Mouse (Mus musculus): ENCODE results near the gene Cela1. TPM values are rescaled to one million over a fixed set of nuclear protein-coding genes. Genes with fewer than 3 reads are reported as not detected.

Gene Cela1
- total RNA-seq (2022) = under 1 TPM in 1 of 4 experiments, not detected in 3; 0.35 TPM

DNA sequence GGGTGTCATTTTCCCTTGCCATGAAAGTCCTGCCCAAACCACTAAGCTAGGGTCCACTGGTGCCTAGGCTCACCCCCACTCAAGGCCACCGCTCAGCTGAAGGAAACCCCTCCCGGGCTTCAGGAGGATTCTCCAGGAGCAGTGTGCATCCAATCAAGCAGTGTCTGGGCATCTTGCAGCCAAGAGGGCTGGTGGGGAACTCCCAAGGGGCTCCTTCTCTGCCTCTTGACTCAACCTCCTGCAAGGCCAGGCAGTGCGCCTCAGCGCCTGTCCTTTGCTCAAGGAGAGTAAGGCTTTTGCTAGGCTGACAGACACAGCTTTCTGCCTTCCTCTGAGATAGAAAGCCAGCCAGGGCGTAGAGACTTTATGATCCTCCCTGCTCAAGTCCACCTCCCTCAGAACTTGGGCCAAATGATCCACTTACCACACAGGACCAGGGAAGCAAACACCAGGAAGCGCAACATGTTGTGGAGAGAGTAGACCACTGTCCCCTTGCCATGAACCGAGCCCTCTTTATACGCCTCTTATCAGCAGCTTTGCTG is at the start of gene Cela1:
Gene Cela1 (minus strand): TSS at position 492 of the 542 bp plus-strand sequence.
- no peak for DNase-seq (ENCODE audit: low spot score in 2 of 2)

DNA sequence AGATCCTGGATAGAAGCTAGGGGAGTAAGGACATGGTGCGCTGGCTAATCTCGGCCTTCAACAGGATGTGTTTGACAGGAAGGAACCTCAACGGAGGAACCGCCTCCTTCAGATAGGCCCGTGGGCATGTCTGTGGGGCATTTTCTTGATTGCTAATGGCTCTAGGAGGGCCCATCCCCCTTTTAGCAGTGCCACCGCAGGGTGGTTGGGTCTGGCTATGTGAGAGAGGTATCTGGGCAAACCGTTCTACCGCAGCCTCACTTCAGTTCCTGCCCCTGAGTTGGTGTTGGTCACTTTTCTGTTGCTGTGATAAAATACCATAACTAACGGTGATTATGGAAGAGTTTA is 48.2 kb upstream of the Cela1 start:
- DNase-seq (ENCODE audit: low spot score in 2 of 2) = no peak

DNA sequence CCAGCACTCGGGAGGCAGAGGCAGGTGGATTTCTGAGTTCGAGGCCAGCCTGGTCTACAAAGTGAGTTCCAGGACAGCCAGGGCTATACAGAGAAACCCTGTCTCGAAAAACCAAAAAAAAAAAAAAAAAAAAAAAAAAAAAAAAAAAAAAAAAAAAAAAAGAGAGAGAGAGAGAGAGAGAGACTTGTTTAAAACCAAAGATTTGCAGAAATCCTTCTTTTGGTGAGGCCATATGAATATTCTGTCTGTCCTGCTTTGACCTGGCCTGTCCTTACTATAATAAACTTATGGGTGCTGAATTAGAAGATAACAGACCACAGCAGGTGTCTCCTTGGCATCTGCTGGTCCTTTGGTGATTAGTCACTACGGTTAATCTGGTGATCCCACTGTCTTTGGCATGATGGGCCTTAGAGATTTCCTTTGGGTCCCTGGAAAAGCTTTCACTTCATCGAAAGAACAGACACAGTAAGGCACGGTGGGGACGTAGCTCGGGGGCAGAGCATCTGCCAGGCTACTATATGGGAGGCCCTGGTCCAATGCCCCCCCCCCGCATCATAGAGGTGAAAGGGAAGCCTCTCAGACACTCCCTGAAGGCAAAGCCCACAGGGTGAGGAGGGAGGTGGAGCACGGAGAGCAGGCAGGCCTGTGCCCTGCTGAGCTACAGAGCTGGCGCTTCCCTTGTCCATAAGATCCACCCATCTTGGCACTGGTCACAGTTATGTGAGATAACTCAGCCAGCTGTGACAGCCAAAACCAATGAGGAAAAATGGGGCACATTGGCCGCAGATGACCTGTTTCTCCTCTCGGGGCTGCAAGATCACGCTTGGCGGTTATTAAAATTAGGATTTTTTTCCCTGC is 47.6 kb upstream of the Cela1 start:
- DNase-seq (ENCODE audit: low spot score in 2 of 2) = no peak

DNA sequence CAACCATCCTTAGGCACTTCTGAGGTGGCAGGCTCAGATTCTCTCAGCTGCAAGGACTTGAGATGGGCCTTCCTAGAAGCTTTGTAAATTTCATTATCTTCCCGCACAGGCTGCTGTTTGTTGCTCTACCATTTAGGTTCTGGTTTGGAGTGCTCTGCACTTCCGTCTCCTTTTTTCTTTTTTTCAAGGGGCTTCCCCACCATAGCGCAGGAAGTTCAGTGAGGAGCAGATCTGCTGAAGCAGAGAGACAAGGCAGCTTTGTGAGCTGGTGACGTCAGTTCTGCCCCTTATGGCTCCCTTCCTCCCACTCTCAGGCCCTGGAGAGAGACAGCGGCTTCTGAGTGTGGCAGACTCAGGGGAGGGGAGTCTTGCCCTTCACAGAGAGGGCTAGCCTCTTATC is 44.9 kb upstream of the Cela1 start:
- no peak for DNase-seq (ENCODE audit: low spot score in 2 of 2)

DNA sequence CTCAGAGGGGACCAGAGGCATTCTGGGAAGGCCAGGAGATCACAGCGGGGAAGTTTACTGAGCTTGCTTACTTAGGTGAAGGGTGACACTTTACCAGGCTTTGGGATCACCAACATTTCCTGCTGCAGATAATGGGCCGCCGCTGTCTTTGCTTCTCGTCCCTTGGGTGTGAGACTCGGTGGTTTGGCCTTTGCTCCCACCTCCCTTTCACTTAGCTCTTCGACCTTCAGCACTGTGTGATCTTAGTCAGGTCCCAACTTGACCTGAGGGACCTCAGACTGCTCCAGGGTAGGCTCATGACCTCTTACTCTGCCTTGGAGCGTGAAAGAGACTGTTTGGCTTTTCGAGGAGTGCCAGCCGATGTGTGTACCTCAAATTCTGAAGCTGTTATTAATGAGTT is 43.4 kb upstream of the Cela1 start:
- no peak for DNase-seq (ENCODE audit: low spot score in 2 of 2)

DNA sequence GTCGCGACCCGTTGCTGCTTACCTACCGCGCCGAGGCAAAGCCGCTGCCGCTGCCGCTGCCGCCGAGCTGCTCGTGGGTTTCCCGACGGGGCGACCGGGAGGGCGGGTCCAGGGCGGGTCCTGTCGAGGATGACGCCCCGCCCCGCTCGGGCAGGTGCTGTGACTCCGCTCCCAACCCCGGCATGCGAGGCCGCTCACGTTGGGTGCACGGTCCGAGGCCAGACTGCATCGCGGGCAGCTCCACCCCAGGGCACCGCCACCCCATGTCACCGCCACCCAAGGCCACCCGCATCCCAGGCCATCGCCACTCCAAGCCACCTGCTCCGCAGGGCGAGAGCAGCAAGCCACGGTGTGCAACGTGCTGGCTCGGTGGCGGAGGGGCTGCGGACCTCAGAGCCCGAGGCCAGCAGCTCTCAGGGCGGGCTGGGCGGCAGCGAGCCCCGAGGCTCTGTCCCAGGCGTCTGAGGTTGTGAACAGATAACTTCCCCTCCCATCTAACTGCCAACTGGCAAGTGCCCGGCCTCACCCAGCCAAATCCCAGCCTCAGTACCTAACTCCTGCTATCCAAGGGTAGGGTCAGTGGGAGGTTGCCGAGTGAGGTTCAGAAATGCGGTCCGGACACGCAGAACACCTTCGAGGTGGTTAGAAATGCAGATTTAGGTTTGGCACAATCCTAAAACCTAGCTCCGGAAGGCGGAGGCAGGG is 41.7 kb upstream of the Cela1 start, which contains the start of gene Galnt6:
Gene Galnt6 (minus strand): TSS at position 96 of the 705 bp plus-strand sequence.
- no peak for DNase-seq (ENCODE audit: low spot score in 2 of 2)

DNA sequence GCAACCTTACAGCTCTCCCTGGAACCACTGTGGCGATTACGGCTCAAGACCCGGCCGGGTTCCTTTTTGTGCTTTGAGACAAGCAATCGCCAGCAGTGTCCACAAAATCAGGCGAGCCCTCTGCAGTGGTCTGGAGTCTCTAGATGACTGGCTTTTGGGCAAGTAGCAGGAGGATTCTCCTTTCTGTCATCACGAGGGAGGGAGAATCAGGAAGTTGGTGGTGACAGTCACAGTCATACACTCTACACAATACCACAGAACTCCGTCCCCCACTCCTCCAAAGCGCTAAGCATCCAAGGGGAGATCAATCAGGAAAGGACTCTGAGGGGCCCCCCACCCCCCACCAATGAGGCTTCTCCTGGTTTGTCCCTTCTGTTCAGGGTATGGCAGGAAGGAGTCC is 40.9 kb upstream of the Cela1 start:
- no peak for DNase-seq (ENCODE audit: low spot score in 2 of 2)

DNA sequence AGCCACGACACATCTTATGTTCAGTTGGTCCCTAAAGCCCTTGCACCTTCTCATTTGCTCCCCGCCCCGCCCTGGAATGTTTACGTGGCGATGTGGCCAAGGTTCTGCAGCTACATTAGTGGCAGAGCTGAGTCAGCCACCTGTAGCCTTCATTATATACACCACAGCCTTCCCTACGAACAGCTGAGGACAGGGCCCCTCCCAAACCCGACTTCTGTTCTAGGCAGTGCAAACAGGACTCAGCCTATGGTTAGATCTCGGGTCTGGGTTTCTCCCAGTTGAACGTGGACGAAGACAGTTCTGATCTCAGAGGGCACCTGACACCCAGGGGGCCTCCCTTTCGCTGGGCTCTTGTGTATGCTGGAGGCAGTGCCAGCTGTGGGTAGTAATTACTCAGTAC is 40.1 kb upstream of the Cela1 start:
- DNase-seq (ENCODE audit: low spot score in 2 of 2) = no peak

DNA sequence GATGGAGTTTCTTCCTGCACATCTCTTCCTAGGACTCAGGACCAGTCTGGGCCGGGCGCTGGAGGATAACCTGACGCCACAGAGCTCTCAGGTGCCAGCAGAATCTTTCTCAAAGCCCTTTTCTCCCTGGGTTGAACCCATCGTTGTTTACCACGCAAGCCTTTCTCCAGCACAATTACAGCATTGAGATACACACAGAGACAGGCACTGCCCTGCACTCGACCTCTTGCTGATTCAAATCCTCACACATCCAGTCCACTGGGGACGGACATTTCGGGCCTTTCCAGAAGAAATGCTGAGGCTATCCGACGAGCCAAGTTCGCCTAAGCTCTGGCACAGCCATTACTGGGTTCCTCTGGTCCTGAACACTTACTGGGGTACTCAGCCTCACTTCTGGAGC is 39.0 kb upstream of the Cela1 start:
- DNase-seq (ENCODE audit: low spot score in 2 of 2) = no peak

DNA sequence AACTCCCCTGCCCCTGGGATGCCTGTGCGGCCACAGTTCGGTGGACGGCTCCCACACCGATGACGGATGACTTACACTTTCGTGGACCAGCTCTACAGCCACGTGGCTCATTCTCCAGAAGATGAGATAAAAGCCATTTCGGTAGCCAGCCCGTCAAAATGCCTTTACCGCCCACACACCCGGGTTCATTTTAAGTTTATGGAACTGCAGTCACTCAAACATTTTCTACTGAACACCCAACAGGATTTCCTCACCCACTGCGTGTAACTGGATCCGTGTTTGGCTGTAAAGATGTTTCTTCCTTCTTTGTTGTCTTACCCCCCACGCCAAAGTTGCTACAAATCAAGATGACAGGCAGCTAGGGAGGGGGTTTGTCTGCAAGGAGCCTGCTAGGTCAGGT is 35.8 kb upstream of the Cela1 start:
- no peak for DNase-seq (ENCODE audit: low spot score in 2 of 2)

DNA sequence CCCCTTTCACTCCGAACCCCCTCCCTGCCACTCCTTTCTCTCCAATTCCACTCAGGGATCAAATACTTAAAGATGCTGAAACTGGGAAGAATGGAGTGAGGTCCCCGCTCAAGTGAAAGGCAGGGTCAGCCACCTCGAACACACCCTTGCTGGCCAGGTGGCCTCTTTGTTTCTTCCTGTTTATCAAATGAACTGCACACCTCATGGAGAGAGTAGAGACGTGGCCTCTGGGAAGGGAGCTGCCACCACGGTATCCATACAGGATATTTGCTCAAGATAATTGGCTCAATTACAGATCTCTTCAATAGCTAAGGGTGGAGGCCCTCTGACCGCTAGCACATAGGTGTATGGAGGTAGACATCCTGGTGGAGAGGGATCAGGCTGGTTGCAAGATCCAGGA is 34.8 kb upstream of the Cela1 start:
- no peak for DNase-seq (ENCODE audit: low spot score in 2 of 2)

DNA sequence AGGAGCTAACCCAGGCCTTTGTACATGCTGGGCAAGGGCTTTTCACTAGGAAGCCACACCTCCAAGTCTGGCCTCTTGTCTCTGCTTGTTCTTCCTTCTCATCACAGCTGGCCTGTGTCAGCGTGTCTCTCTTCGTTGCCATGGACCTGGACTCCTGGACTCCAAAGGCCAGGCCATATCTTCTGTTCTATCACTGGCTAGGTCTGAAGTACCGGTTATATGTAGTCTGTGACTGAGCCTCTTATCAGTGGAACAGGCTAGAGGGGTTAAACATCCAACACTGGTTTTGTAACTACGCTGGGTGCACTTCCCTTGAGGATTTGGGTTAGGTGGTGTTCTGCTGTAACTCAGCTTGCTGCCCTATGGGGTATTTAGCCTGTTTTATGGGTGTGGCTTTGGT is 34.3 kb upstream of the Cela1 start:
- no peak for DNase-seq (ENCODE audit: low spot score in 2 of 2)

DNA sequence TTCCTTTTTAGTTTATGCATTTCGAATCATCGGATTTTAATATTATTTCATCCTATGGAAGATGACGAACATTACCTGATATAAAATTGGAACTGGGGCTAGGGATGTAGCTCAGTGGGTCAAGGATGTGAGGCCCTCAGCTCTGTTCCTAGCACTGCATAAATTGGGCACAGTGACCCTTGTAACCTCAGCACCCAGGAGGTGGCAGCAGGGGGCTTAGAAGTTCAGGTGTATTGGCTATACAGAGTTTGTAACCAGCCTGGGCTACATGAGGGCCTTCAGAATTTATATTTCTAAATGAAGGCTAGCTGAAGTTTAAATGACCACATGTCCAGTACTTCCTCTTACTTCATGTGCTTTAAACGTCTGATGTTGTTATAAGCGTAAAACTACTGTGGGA is 33.7 kb upstream of the Cela1 start:
- no peak for DNase-seq (ENCODE audit: low spot score in 2 of 2)

DNA sequence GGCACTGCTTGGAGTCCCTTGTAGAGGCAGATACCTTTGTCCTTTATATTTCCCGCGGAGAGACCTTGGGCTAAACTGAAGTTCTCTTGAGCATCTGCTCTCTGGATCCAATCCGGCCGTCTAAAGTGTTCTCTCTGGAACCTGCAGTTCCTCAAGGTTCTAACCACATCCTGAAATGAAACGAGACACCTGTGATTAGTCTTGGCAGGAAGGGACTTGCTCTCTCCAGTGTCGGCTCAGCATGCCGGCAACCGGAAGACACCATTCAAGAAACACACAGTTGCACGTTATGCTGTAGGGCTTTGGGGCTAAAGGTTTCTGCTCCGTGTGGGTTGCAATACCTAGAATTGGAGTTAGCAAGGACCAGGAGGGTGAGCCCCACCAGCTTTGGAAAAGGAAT is 32.3 kb upstream of the Cela1 start:
- DNase-seq (ENCODE audit: low spot score in 2 of 2) = no peak

DNA sequence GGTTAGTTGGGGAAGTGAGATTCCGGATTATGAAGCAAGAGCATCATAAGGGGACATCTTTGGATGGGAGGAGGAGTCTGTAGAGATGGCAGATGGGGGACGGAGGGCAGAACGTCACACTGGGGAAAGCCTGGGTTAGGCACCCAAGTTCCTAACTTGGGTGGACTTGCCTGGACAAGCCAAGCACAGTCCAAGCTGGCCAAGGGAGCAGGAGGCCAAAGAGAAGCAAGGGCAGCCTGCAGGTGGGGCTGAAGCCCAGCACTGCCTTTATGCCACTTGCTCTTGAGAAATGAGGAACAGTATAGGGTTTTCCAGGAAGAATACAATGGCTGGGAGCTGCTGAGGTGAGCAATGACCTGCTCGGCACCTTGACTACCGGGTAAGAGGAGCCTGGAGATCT is 31.5 kb upstream of the Cela1 start:
- DNase-seq (ENCODE audit: low spot score in 2 of 2) = no peak

DNA sequence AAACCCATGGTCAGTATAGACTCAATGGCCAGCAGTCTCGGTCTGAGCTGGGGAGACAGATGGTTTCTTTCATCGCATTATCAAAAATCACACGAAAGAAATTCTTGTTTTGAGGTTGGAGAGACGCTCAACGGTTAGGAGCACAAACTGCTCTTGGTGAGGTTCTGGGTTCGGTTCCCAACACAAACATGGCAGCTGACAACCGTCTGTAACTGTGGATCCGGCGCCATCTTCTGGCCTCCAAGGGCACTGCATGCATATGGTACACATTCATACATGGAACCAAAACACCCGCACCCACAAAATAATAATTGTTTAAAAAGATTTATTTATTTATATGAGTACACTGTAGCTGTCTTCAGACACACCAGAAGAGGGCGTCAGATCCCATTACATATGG is 30.9 kb upstream of the Cela1 start:
- no peak for DNase-seq (ENCODE audit: low spot score in 2 of 2)

DNA sequence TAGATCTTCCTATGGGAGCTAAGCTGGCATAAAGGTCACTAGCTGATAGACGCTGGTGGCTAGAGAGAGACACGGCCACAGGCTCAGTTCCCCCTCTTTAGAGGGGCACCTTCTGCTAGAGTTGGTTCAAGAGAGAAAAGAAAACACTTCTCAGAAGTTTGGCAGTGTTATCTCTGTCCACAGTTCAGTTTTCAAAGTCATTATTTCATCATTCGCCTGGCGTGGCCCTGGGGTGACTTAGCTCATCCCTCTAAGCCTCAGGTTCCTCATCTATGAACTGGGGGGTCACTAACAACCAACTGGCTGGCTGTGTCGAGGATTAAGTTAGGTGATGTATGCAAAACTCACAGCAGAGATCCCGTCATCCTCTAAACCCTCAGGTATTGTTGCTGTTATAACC is 30.2 kb upstream of the Cela1 start:
- no peak for DNase-seq (ENCODE audit: low spot score in 2 of 2)

DNA sequence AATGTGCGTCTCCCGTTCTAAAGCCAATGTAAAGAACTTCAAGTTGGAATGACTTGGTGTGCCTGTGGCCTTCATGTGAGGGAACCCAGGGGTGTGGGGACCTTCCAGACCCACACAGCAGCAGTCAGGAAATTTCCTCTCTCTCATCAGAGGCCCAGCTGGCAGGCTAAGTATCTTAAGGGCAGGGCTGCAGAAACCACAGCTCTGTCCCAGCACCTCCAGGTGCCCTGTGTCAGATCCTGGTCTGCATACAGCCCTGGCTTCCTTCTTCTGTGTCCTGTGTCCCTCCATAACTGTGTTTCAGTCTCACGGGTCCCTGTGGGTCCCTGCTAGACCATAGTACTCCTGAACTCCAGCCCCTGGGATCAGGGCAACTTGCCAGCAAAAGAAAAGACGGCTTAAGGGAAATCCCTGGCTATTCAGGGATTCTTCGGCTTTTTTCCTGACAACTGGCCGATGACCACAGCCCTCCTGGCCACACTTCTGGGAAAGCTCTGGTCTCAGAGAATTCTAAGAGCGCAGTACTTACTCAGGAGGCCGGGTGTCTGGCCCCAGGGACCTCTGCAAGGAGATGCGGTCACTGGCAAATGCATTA is 27.8 kb upstream of the Cela1 start:
- DNase-seq (ENCODE audit: low spot score in 2 of 2) = no peak

DNA sequence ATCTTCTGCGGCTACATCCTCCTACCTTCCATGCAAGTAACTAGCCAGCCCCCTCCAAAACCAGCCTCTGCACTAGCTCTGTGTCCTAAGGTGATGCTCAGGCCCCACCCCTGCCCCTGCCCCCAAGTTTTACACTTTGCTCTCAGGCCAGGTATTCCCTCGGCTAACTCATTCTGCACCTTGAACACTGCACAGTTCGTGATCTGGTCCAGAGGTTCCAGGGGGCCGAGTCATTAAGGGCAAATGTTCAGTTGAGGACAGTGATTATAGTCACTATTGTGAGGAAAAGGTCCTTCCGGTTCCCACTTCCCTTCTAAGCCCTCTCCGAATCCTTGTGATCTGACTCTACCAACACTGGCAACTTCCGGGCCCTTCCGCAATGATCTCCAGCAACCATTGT is 26.7 kb upstream of the Cela1 start:
- no peak for DNase-seq (ENCODE audit: low spot score in 2 of 2)

DNA sequence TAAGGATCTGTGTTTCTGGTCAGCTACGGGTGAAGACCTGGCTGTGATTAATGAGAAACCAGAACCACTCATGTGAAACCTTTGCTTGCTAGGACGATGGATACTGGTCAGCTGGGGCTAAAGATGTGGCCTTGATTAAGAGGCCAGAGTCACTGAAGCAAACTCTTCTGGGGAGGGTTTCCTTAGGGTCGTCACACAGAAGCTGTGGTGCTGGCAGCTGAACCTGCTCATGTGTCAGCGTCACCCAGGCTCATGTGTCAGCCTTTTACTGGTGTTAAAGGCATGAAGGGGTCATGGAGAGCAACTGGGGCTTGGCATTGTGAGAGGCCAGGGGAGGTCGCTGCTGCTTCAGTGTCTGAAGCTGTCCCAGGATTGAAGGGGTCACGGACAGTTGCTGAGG is 23.1 kb upstream of the Cela1 start:
- DNase-seq (ENCODE audit: low spot score in 2 of 2) = no peak

DNA sequence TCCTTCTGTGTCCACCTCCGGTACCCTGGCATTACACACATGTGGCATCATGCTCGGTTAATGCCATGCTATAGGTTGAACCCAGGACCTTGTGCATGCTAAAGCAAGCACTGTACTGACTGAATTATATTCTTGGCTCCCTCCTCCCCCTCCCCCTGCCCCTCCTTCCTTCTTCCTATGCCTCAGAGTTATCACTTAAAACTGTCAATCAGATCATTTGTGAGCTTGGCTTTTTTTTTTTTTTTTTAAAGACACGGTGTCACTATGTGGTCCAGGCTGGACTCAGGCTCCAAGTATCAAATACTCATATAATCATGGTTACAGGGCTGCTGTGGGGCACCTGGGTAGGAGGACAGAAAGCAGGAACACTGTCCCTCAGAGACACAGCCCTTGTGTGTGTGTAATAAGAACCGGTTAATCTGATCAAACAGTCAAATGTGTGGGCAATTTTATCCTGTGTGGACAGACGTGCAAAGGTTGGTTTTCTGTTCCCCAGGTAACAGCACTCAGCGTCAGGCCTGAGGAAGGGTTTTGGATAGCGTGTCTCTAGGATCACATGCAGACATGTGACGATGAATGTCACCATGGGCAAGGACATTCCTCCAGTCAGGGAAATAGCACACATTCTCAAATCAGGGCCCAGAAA is 20.8 kb upstream of the Cela1 start:
- no peak for DNase-seq (ENCODE audit: low spot score in 2 of 2)

DNA sequence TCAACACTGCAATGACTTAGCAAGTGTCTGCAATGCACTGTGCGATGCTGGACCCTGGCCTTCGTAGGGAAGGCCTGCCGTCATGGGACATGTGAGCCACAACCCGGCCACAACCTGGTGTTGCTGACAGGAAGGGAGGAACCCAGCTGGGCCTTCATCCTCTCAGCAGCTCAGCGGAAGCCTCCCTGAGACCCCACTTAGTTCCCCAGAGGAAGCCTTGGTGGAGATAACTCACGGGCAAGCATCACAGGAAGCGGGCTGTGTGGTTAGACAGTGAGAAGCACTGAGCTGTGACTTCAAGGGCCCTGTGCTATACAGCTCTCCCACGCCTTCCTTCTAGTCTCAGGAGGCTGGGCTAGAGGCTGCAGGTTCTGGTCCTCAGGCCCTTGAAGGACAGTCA is 18.5 kb upstream of the Cela1 start:
- DNase-seq (ENCODE audit: low spot score in 2 of 2) = no peak
